Mouse (Mus musculus): ENCODE data around the gene Spry2.

DNA sequence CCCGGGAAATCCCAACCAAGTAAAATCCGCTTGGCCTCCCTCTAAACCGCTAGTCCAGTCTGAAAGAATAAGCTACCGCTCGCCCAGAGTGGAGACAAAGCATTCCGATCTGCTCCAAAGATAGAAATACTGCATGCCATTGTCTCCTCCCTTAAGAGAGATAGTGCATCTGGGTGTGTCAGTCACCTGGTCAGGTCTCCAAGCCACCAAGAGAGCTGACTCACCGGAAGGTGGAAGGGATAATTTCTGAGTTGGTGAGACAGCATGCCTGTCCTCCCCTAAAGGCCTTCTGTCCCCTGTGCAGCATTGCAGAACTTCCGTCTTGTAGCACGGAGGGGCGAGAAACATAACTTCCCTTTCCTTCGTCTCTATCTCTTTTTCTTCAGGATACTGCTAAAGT lies 34.4 kb downstream of the Spry2 start:
- no peak for TF ChIP-seq CTCF (IDR thresholded peaks at IDR 0.05; ENCODE audit: borderline replicate concordance, insufficient read depth, low read length)
- no peak for TF ChIP-seq POLR2A (IDR thresholded peaks at IDR 0.05; ENCODE audit: low read depth, low read length)
